ENCODE assay signal across 12 mouse cellular contexts in genomic region chr11:110472078-110472477, GRCm38 (mm10).
"Had no signal": no experiment of that assay in that cellular context is flagged by ENCODE, and none has a peak within 500 bp of the region (broad histone marks: within the 10 kb centered on the region; RNA-seq: fewer than 3 reads in every experiment).

No protein-coding gene starts in this region.

- DNase-seq: kidney, adult 18-20 months; kidney, postnatal 25 days; layer of hippocampus, postnatal 36 days; liver, postnatal 0 days; lung, embryonic 14.5 days; midbrain, embryonic 14.5 days; right cerebral cortex, adult 18-20 months; right cerebral cortex, postnatal 25 days; spleen, adult 18-20 months; thymus, adult 18-20 months; thymus, postnatal 36 days had no signal

- ATAC-seq: liver, postnatal 0 days; lung, postnatal 0 days had no signal
